Mouse (Mus musculus): ENCODE measurements around the gene Adam33. TPM values are rescaled to one million over a fixed set of nuclear protein-coding genes. Genes with fewer than 3 reads are reported as not detected.
"Not testable (repeated sequence)": the region's sequence is repeated elsewhere in the genome, so short reads cannot be mapped to it uniquely, and the experiment has no call there.

Gene Adam33
- 2.0 and 2.9 TPM in 2 replicates for polyA plus RNA-seq (2015; fragmentation: Nextera tagmentation; extraction: Ambion mirVana)

GRCm38 (mm10) chr2:131063404-131063864, at the start of gene Adam33:
Gene Adam33, minus strand, starts transcription at chr2:131063814.
- ATAC-seq (ENCODE audit: low FRiP score), result no peak
- WGBS, result 2% methylated on average over 21 of the region's 27 CpGs
- H3K4me2 ChIP-seq, result peak within 1 kb of the TSS; percentile 57
- H3K4me1 ChIP-seq, result peaks cover 15% of the 10 kb centered on the region
- no peak within 1 kb of the TSS for H3K27ac ChIP-seq (replicated peaks)
- H3K9ac ChIP-seq (replicated peaks), result peak within 1 kb of the TSS; percentile 29; the same call in 1 of the 2 replicates
- H3K4me3 ChIP-seq (replicated peaks), result peak within 1 kb of the TSS; percentile 27
- H3K27me3 ChIP-seq (replicated peaks), result peaks cover 24% of the 10 kb centered on the region
- no peaks in the 10 kb centered on the region for H3K36me3 ChIP-seq
- H3K9me3 ChIP-seq (replicated peaks), result no peaks in the 10 kb centered on the region

- H3K4me3 ChIP-seq (replicated peaks), result no peak overlapping the region
- H3K4me2 ChIP-seq, result no peak overlapping the region
- no peaks in the 10 kb centered on the region for H3K4me1 ChIP-seq
- H3K36me3 ChIP-seq, result no peaks in the 10 kb centered on the region
- no peak overlapping the region for H3K9ac ChIP-seq (replicated peaks)
- ATAC-seq (ENCODE audit: low FRiP score), result no peak
- H3K9me3 ChIP-seq (replicated peaks), result no peaks in the 10 kb centered on the region
- WGBS, result 89% methylated on average over 5 of the region's 5 CpGs
- no peaks in the 10 kb centered on the region for H3K27me3 ChIP-seq (replicated peaks)
- H3K27ac ChIP-seq (replicated peaks), result no peak overlapping the region
These were observed 42.4 kb upstream of the Adam33 start for GRCm38 (mm10) chr2:131105989-131106388.

- H3K4me3 ChIP-seq (replicated peaks); H3K27me3 ChIP-seq (replicated peaks); H3K4me1 ChIP-seq; H3K4me2 ChIP-seq; H3K36me3 ChIP-seq; ATAC-seq (ENCODE audit: low FRiP score); H3K9ac ChIP-seq (replicated peaks); H3K27ac ChIP-seq (replicated peaks); H3K9me3 ChIP-seq (replicated peaks): not testable (repeated sequence)
- whole genome bisulfite sequencing, result 76% methylated on average over 4 of the region's 4 CpGs
These were observed 41.4 kb upstream of the Adam33 start for GRCm38 (mm10) chr2:131105061-131105460.

- no peaks in the 10 kb centered on the region for H3K27me3 ChIP-seq (replicated peaks)
- no peak overlapping the region for H3K4me3 ChIP-seq (replicated peaks)
- 87% methylated on average over 4 of the region's 4 CpGs for WGBS
- no peaks in the 10 kb centered on the region for H3K4me1 ChIP-seq
- H3K4me2 ChIP-seq, result no peak overlapping the region
- H3K36me3 ChIP-seq, result no peaks in the 10 kb centered on the region
- no peak overlapping the region for H3K9ac ChIP-seq (replicated peaks)
- H3K27ac ChIP-seq (replicated peaks), result no peak overlapping the region
- no peaks in the 10 kb centered on the region for H3K9me3 ChIP-seq (replicated peaks)
- no peak for ATAC-seq (ENCODE audit: low FRiP score)
These were observed 40.4 kb upstream of the Adam33 start for GRCm38 (mm10) chr2:131104021-131104420.

- Histone ChIP-seq H3K27me3 (replicated peaks) (no peaks in the 10 kb centered on the region), H3K9ac (replicated peaks) (no peak overlapping the region), H3K4me1 (no peaks in the 10 kb centered on the region), H3K9me3 (replicated peaks) (no peaks in the 10 kb centered on the region), H3K4me3 (replicated peaks) (no peak overlapping the region), H3K4me2 (no peak overlapping the region), H3K27ac (replicated peaks) (no peak overlapping the region), H3K36me3 (no peaks in the 10 kb centered on the region)
- ATAC-seq (ENCODE audit: low FRiP score), result no peak
- WGBS, result 53% methylated on average over 3 of the region's 3 CpGs
These were observed 37.9 kb upstream of the Adam33 start for GRCm38 (mm10) chr2:131101530-131101929.

- Histone ChIP-seq H3K36me3 (no peaks in the 10 kb centered on the region), H3K9me3 (replicated peaks) (no peaks in the 10 kb centered on the region), H3K4me3 (replicated peaks) (no peak overlapping the region), H3K4me2 (no peak overlapping the region), H3K9ac (replicated peaks) (no peak overlapping the region), H3K27me3 (replicated peaks) (no peaks in the 10 kb centered on the region), H3K4me1 (no peaks in the 10 kb centered on the region), H3K27ac (replicated peaks) (no peak overlapping the region)
- WGBS, result 76% methylated on average over 4 of the region's 4 CpGs
- ATAC-seq (ENCODE audit: low FRiP score), result no peak
These were observed 33.5 kb upstream of the Adam33 start for GRCm38 (mm10) chr2:131097087-131097486.

GRCm38 (mm10) chr2:131096101-131096795, 32.6 kb upstream of the Adam33 start:
- H3K4me1 ChIP-seq, result no peaks in the 10 kb centered on the region
- H3K9me3 ChIP-seq (replicated peaks), result no peaks in the 10 kb centered on the region
- no peak overlapping the region for H3K4me3 ChIP-seq (replicated peaks)
- no peak for ATAC-seq (ENCODE audit: low FRiP score)
- no peak overlapping the region for H3K9ac ChIP-seq (replicated peaks)
- 12% methylated on average over 9 of the region's 9 CpGs for WGBS
- H3K36me3 ChIP-seq, result no peaks in the 10 kb centered on the region
- H3K27me3 ChIP-seq (replicated peaks), result no peaks in the 10 kb centered on the region
- H3K27ac ChIP-seq (replicated peaks), result peak overlapping the region; percentile 41; the same call in 1 of the 2 replicates
- H3K4me2 ChIP-seq, result no peak overlapping the region

- ATAC-seq (ENCODE audit: low FRiP score), result 0 out of 2 replicates have a peak, but pooled peaks have one; percentile 55
- WGBS, result 0% methylated on average over 1 of the region's 1 CpGs
These were observed 31.2 kb upstream of the Adam33 start for GRCm38 (mm10) chr2:131094823-131095222.

GRCm38 (mm10) chr2:131093577-131093976, 30.0 kb upstream of the Adam33 start:
- Histone ChIP-seq H3K27me3 (replicated peaks) (no peaks in the 10 kb centered on the region), H3K27ac (replicated peaks) (no peak overlapping the region), H3K4me2 (no peak overlapping the region), H3K4me1 (no peaks in the 10 kb centered on the region), H3K36me3 (no peaks in the 10 kb centered on the region), H3K4me3 (replicated peaks) (no peak overlapping the region), H3K9me3 (replicated peaks) (no peaks in the 10 kb centered on the region), H3K9ac (replicated peaks) (no peak overlapping the region)
- ATAC-seq (ENCODE audit: low FRiP score), result no peak
- 88% methylated on average over 5 of the region's 5 CpGs for WGBS

More at GRCm38 (mm10) chr2:131094823-131095222, 31.2 kb upstream of the Adam33 start:
- Histone ChIP-seq H3K4me2 (no peak overlapping the region), H3K9me3 (replicated peaks) (no peaks in the 10 kb centered on the region), H3K27me3 (replicated peaks) (no peaks in the 10 kb centered on the region), H3K4me1 (no peaks in the 10 kb centered on the region), H3K4me3 (replicated peaks) (no peak overlapping the region), H3K9ac (replicated peaks) (no peak overlapping the region), H3K27ac (replicated peaks) (no peak overlapping the region), H3K36me3 (no peaks in the 10 kb centered on the region)

- no peak for ATAC-seq (ENCODE audit: low FRiP score)
- no peak overlapping the region for H3K27ac ChIP-seq (replicated peaks)
- WGBS, result 91% methylated on average over 3 of the region's 3 CpGs
- no peak overlapping the region for H3K9ac ChIP-seq (replicated peaks)
- H3K4me3 ChIP-seq (replicated peaks), result no peak overlapping the region
- no peaks in the 10 kb centered on the region for H3K36me3 ChIP-seq
- H3K27me3 ChIP-seq (replicated peaks), result no peaks in the 10 kb centered on the region
- H3K4me1 ChIP-seq, result no peaks in the 10 kb centered on the region
- H3K4me2 ChIP-seq, result no peak overlapping the region
- no peaks in the 10 kb centered on the region for H3K9me3 ChIP-seq (replicated peaks)
These were observed 27.2 kb upstream of the Adam33 start for GRCm38 (mm10) chr2:131090852-131091251.

- Histone ChIP-seq H3K9ac (replicated peaks) (no peak overlapping the region), H3K27me3 (replicated peaks) (no peaks in the 10 kb centered on the region), H3K4me1 (no peaks in the 10 kb centered on the region), H3K9me3 (replicated peaks) (no peaks in the 10 kb centered on the region), H3K4me3 (replicated peaks) (no peak overlapping the region), H3K27ac (replicated peaks) (no peak overlapping the region), H3K4me2 (no peak overlapping the region), H3K36me3 (no peaks in the 10 kb centered on the region)
- WGBS, result 90% methylated on average over 1 of the region's 1 CpGs
- no peak for ATAC-seq (ENCODE audit: low FRiP score)
These were observed 26.0 kb upstream of the Adam33 start for GRCm38 (mm10) chr2:131089634-131090033.

- ATAC-seq (ENCODE audit: low FRiP score), result no peak
- Histone ChIP-seq H3K4me1 (no peaks in the 10 kb centered on the region), H3K27ac (replicated peaks) (no peak overlapping the region), H3K9ac (replicated peaks) (no peak overlapping the region), H3K4me3 (replicated peaks) (no peak overlapping the region), H3K9me3 (replicated peaks) (no peaks in the 10 kb centered on the region), H3K36me3 (no peaks in the 10 kb centered on the region), H3K4me2 (no peak overlapping the region), H3K27me3 (replicated peaks) (no peaks in the 10 kb centered on the region)
- 86% methylated on average over 4 of the region's 4 CpGs for WGBS
These were observed 25.0 kb upstream of the Adam33 start for GRCm38 (mm10) chr2:131088581-131088980.

Measured in neural tube, embryonic 15.5 days (tissue).